Mouse (Mus musculus) CH12.LX (cell line): ENCODE data around the gene Tacc3. TPM values are rescaled to one million over a fixed set of nuclear protein-coding genes. Genes with fewer than 3 reads are reported as not detected.

Experiments used
- DNase-seq: peaks from one replicate; pipeline ENCODE4 v3.0.0-alpha.2; 2013; ENCODE audit errors: extremely low read depth
- H3K27ac ChIP-seq: 2 replicates; pipeline ENCODE4 v1.5.1; 2012; ENCODE audit warnings: low read depth, mild to moderate bottlenecking, control low read depth, moderate library complexity; ENCODE audit not compliant: insufficient read depth
- H3K27me3 ChIP-seq: replicated peaks from 2 replicates; pipeline ENCODE3; 2012; ENCODE audit warnings: inconsistent platforms
- H3K36me3 ChIP-seq, 2 experiments: replicated peaks in 1 of 2; 2 replicates each; pipeline versions ENCODE3 to v1.6.1; 2012; ENCODE audit warnings: inconsistent platforms in 1 of 2, low read length in 1 of 2, mild to moderate bottlenecking in 1 of 2, mixed read lengths in 1 of 2, moderate library complexity in 1 of 2; ENCODE audit not compliant: control insufficient read depth in 1 of 2, insufficient read depth in 1 of 2
- H3K4me1 ChIP-seq, 2 experiments: 2 replicates each; pipeline ENCODE4 v1.6.1; 2012; ENCODE audit warnings: inconsistent platforms in 1 of 2, moderate library complexity in 1 of 2; ENCODE audit not compliant: insufficient read depth in 2 of 2, control insufficient read depth in 1 of 2
- H3K4me2 ChIP-seq: 2 replicates; pipeline ENCODE4 v1.6.1; 2012; ENCODE audit warnings: low read depth, mild to moderate bottlenecking, control low read depth; ENCODE audit not compliant: poor library complexity, insufficient read depth, severe bottlenecking
- H3K4me3 ChIP-seq, 3 experiments: fragments of 150-350 bp in 1 of 3; sonication (generic) in 1 of 3; replicated peaks in 1 of 3; 2 replicates each; pipeline versions ENCODE3 to v1.5.1; 2011 to 2012; ENCODE audit warnings: low read depth in 2 of 3, low read length in 2 of 3, mild to moderate bottlenecking in 2 of 3, moderate library complexity in 2 of 3, control low read depth in 1 of 3, improper control_type of control experiment in 1 of 3, inconsistent platforms in 1 of 3, mixed read lengths in 1 of 3; ENCODE audit not compliant: poor library complexity in 1 of 3
- H3K79me2 ChIP-seq: replicated peaks from 2 replicates; pipeline ENCODE4 v1.6.1; 2012; ENCODE audit warnings: mild to moderate bottlenecking, moderate library complexity; ENCODE audit not compliant: control insufficient read depth, poor library complexity, insufficient read depth, severe bottlenecking; ENCODE audit errors: extremely low read depth
- H3K9ac ChIP-seq: 2 replicates; pipeline ENCODE4 v1.6.1; 2012; ENCODE audit warnings: low read depth, mild to moderate bottlenecking, control low read depth, moderate library complexity; ENCODE audit not compliant: insufficient read depth
- H3K9me3 ChIP-seq: replicated peaks from 2 replicates; pipeline ENCODE3; 2012; ENCODE audit warnings: low read length, inconsistent platforms, mixed read lengths
- CHD2 ChIP-seq: IDR thresholded peaks from 2 replicates; pipeline ENCODE4 v1.6.1; 2011; ENCODE audit warnings: low read length, improper control_type of control experiment
- CTCF ChIP-seq, 2 experiments: IDR thresholded peaks in 1 of 2; conservative IDR thresholded peaks in 1 of 2; 2 replicates each; pipeline ENCODE4 v1.5.1; 2011 to 2012; ENCODE audit warnings: low read depth in 2 of 2, low read length in 2 of 2, improper control_type of control experiment in 1 of 2, inconsistent platforms in 1 of 2, mild to moderate bottlenecking in 1 of 2, moderate library complexity in 1 of 2
- ELF1 ChIP-seq: IDR thresholded peaks from 2 replicates; pipeline ENCODE4 v1.6.1; 2014; ENCODE audit warnings: low read depth, mild to moderate bottlenecking, inconsistent platforms, low read length, improper control_type of control experiment
- EP300 ChIP-seq: IDR thresholded peaks from 2 replicates; pipeline ENCODE4 v1.6.1; 2011; ENCODE audit warnings: low read length, improper control_type of control experiment
- ETS1 ChIP-seq: conservative IDR thresholded peaks from 2 replicates; pipeline ENCODE4 v1.6.1; 2012; ENCODE audit warnings: low read depth, mild to moderate bottlenecking, inconsistent platforms, low read length, improper control_type of control experiment, moderate library complexity
- GABPA ChIP-seq: IDR thresholded peaks from 2 replicates; pipeline ENCODE4 v1.6.1; 2012; ENCODE audit warnings: low read depth, low read length, improper control_type of control experiment, inconsistent platforms; ENCODE audit not compliant: insufficient replicate concordance
- IRF4 ChIP-seq: IDR thresholded peaks from 2 replicates; pipeline ENCODE4 v1.6.1; 2014; ENCODE audit warnings: low read depth, mild to moderate bottlenecking, inconsistent platforms, low read length, improper control_type of control experiment
- KAT2A ChIP-seq: IDR thresholded peaks from 2 replicates; pipeline ENCODE4 v1.6.1; 2012; ENCODE audit warnings: low read length, improper control_type of control experiment, inconsistent platforms; ENCODE audit not compliant: insufficient replicate concordance
- MAFK ChIP-seq: IDR thresholded peaks from 2 replicates; pipeline ENCODE4 v1.6.1; 2011; ENCODE audit warnings: low read length, improper control_type of control experiment; ENCODE audit not compliant: insufficient replicate concordance
- MEF2A ChIP-seq: IDR thresholded peaks from 2 replicates; pipeline ENCODE4 v1.6.1; 2014; ENCODE audit warnings: low read depth, mild to moderate bottlenecking, inconsistent platforms, low read length, improper control_type of control experiment, borderline replicate concordance
- MYC ChIP-seq: IDR thresholded peaks from 2 replicates; pipeline ENCODE4 v1.6.1; 2011; ENCODE audit warnings: low read depth, mild to moderate bottlenecking, improper control_type of control experiment, low read length
- POLR2A ChIP-seq: IDR thresholded peaks from 2 replicates; pipeline ENCODE4 v1.6.1; 2011; ENCODE audit warnings: low read depth, mild to moderate bottlenecking, improper control_type of control experiment, low read length
- POLR2AphosphoS2 ChIP-seq: IDR thresholded peaks from 2 replicates; pipeline ENCODE4 v1.6.1; 2011; ENCODE audit warnings: low read depth, low read length, improper control_type of control experiment
- RCOR1 ChIP-seq: conservative IDR thresholded peaks from 2 replicates; pipeline ENCODE4 v1.6.1; 2012; ENCODE audit warnings: low read depth, mild to moderate bottlenecking, inconsistent platforms, low read length, improper control_type of control experiment
- SIN3A ChIP-seq: IDR thresholded peaks from 2 replicates; pipeline ENCODE4 v1.6.1; 2012; ENCODE audit warnings: low read length, improper control_type of control experiment, inconsistent platforms
- TBP ChIP-seq: conservative IDR thresholded peaks from 2 replicates; pipeline ENCODE4 v1.6.1; 2011; ENCODE audit warnings: low read depth, low read length, improper control_type of control experiment
- TCF12 ChIP-seq: IDR thresholded peaks from 2 replicates; pipeline ENCODE4 v1.6.1; 2014; ENCODE audit warnings: low read depth, mild to moderate bottlenecking, inconsistent platforms, low read length, improper control_type of control experiment
- UBTF ChIP-seq: IDR thresholded peaks from 2 replicates; pipeline ENCODE4 v1.6.1; 2012; ENCODE audit warnings: low read depth, mild to moderate bottlenecking, inconsistent platforms, low read length, improper control_type of control experiment, moderate library complexity
- USF1 ChIP-seq: IDR thresholded peaks from 2 replicates; pipeline ENCODE4 v1.6.1; 2014; ENCODE audit warnings: low read depth, mild to moderate bottlenecking, inconsistent platforms, low read length, improper control_type of control experiment
- USF2 ChIP-seq: conservative IDR thresholded peaks from 2 replicates; pipeline ENCODE4 v1.6.1; 2011; ENCODE audit warnings: low read depth, low read length, improper control_type of control experiment
- ZC3H11A ChIP-seq: IDR thresholded peaks from 2 replicates; pipeline ENCODE4 v1.6.1; 2012; ENCODE audit warnings: low read depth, mild to moderate bottlenecking, inconsistent platforms, low read length, improper control_type of control experiment
- ZKSCAN1 ChIP-seq: IDR thresholded peaks from 2 replicates; pipeline ENCODE4 v1.6.1; 2012; ENCODE audit warnings: low read depth, inconsistent platforms, low read length, improper control_type of control experiment, borderline replicate concordance
- ZMIZ1 ChIP-seq: IDR thresholded peaks from 2 replicates; pipeline ENCODE4 v1.6.1; 2012; ENCODE audit warnings: low read depth, mild to moderate bottlenecking, inconsistent platforms, low read length, improper control_type of control experiment
- ZNF384 ChIP-seq: IDR thresholded peaks from 2 replicates; pipeline ENCODE4 v1.6.1; 2012; ENCODE audit warnings: low read depth, low read length, improper control_type of control experiment, inconsistent platforms
- dilution Hi-C: fragments of 300-500 bp; cut with MboI; formaldehyde crosslinking; loops from 2 replicates; pipeline ENCODE4 v1.14.3; 2020; ENCODE audit warnings: low sequenced_read_pairs; ENCODE audit not compliant: extremely low pct_unique_long_range_greater_than_20kb, extremely low pct_ligation_motif_present
- in situ Hi-C: fragments of 300-500 bp; cut with MboI; formaldehyde crosslinking; loops from 3 replicates; pipeline ENCODE4 v1.14.3; 2019; ENCODE audit warnings: low sequenced_read_pairs, low pct_ligation_motif_present, low pct_unique_long_range_greater_than_20kb, mixed read lengths
- polyA plus RNA-seq: library from polyadenylated mRNA; unstranded; fragments of >175 nt; gene quantifications from 2 replicates; pipeline ENCODE4 v1.2.1, GENCODE M21; 2012; ENCODE audit warnings: low read depth; ENCODE audit not compliant: insufficient read length
- total RNA-seq, 2 experiments: library from RNA; depleted of rRNA; stranded (reverse); fragments of 300-350 nt in 1 of 2; fragments of >200 nt in 1 of 2; gene quantifications; 2 replicates each; pipeline ENCODE4 v1.2.3; 2012 to 2014

Tacc3 gene
- total and polyA plus RNA-seq, 3 experiments = 89.4 to 186 (median 160) TPM

GRCm38 (mm10) chr5:33614391-33614790, 43.5 kb upstream of the Tacc3 start:
- H3K4me3 ChIP-seq = no peak overlapping the region
- in situ Hi-C loops (no loop called here), dilution Hi-C loops (no loop called here)
- H3K27ac ChIP-seq = no peak overlapping the region
- no peak overlapping the region for H3K9ac ChIP-seq
- no peak overlapping the region for H3K4me2 ChIP-seq
- H3K79me2 ChIP-seq = 0 out of 2 replicates have a peak, but pooled peaks cover 4% of the 10 kb centered on the region
- DNase-seq = no peak
- no peaks in the 10 kb centered on the region for H3K9me3 ChIP-seq
- H3K27me3 ChIP-seq = no peaks in the 10 kb centered on the region
- H3K4me1 ChIP-seq = peaks cover 0 to 13% of the 10 kb centered on the region in 2 experiments; a peak in 2 of 4 replicates
- peaks cover 18 to 74% of the 10 kb centered on the region in 2 experiments for H3K36me3 ChIP-seq
- TF ChIP-seq ZNF384 (no peak), EP300 (no peak), TBP (no peak), ZMIZ1 (no peak), IRF4 (no peak), POLR2A (no peak), CHD2 (no peak), CTCF (conservative IDR thresholded peaks at IDR 0.05 in 1 of 2, IDR thresholded peaks at IDR 0.05 in 1 of 2; ENCODE audit: low read depth in 2 of 2, low read length in 2 of 2) (no peak), RCOR1 (no peak), MYC (no peak), UBTF (no peak), ZC3H11A (no peak), ELF1 (no peak), ETS1 (no peak), KAT2A (no peak), POLR2AphosphoS2 (no peak), USF2 (no peak), SIN3A (no peak)

DNA sequence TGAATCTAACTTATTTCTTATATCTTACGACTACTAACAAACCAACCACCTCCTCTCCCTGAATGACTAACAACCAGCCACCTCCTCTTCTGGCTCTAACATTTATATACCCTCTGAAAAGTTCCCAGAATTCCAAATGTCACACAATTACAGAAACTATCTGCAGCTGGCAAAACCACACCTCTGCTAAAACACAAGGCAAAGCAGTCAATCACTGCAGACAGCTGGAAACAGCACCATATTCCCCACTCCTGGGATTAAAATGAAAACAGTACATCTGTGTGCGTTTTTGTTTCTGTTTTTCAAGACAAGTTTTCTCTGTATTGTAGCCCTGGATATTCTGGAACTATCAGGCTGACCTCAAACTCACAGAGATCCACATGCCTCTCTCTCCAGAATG, 35.3 kb upstream of the Tacc3 start:
- Histone ChIP-seq H3K79me2 (peaks cover 24% of the 10 kb centered on the region), H3K27ac (no peak overlapping the region), H3K9ac (no peak overlapping the region), H3K36me3 (peaks cover 17 to 65% of the 10 kb centered on the region in 2 experiments), H3K4me3 (no peak overlapping the region), H3K27me3 (no peaks in the 10 kb centered on the region), H3K9me3 (no peaks in the 10 kb centered on the region), H3K4me2 (no peak overlapping the region), H3K4me1 (peaks cover 3 to 37% of the 10 kb centered on the region in 2 experiments; a peak in 3 of 4 replicates)
- DNase-seq = no peak
- TF ChIP-seq MEF2A = no peak
- TF ChIP-seq ZKSCAN1 = no peak
- TF ChIP-seq USF1 = no peak
- no peak for TF ChIP-seq MAFK
- TF ChIP-seq TBP = no peak
- TF ChIP-seq TCF12 = no peak
- no peak for TF ChIP-seq GABPA
- dilution Hi-C loops = no loop called here
- in situ Hi-C loops = no loop called here
